Mouse (Mus musculus) adrenal gland, postnatal 14 days (tissue): ENCODE measurements around the gene Pck2. TPM values are rescaled to one million over a fixed set of nuclear protein-coding genes. Genes with fewer than 3 reads are reported as not detected.

ENCODE experiments used
- DNase-seq: peaks from one replicate; pipeline ENCODE4 v3.0.0; 2021; ENCODE audit warnings: mixed read lengths
- total RNA-seq: library from RNA; stranded (reverse); gene quantifications from 2 replicates; pipeline ENCODE4 v1.2.3, GENCODE M21; 2021

The Pck2 gene
- total RNA-seq, 1 experiment from 2014 or later, result 35.1 TPM

- no peak for DNase-seq
Observed at GRCm38 (mm10) chr14:55576376-55576775, 36.3 kb downstream of the Pck2 start.

DNA sequence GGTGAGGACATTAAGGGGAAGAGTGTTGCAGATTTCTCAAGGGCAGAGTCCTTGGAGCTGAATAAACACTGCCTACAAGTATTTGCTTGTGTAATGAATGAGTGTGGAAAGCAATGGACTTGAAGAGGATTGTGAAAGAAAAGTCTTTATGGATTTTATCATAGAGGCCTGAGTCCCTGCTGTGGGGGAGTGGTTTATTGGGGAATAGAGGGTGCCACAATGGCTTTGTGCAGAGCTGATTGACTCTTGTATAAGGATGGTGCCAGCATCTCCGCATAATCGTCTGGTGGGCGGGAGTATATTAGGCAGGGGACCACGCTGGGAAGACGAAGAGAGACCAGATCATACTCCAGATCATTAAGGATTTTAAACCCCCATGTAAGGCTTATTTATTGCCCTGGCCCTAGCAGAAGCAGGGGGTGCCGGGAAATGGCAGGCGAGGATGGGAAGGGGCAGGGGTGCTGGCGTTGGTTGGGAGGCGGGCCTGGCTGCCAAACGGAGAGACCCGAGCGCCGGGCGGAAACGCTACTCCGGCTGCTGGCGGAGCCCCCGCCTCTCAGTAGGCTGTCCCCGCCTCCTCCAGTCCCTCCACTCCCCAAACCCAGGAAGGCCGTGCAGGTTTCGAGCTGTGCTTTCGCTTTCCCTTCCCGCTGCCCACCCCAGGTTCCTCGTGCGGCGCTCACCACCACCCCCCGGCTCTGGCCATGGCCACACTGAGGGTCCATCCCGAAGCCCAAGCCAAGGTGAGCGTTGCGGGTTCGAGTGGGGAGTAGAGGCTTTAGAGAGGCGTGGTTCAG lies 38.0 kb downstream of the Pck2 start, which contains the start of gene Psme1:
Psme1 (plus strand) TSS at position 253 of the 797 bp plus-strand sequence.
- DNase-seq, result peak; percentile 92

DNA sequence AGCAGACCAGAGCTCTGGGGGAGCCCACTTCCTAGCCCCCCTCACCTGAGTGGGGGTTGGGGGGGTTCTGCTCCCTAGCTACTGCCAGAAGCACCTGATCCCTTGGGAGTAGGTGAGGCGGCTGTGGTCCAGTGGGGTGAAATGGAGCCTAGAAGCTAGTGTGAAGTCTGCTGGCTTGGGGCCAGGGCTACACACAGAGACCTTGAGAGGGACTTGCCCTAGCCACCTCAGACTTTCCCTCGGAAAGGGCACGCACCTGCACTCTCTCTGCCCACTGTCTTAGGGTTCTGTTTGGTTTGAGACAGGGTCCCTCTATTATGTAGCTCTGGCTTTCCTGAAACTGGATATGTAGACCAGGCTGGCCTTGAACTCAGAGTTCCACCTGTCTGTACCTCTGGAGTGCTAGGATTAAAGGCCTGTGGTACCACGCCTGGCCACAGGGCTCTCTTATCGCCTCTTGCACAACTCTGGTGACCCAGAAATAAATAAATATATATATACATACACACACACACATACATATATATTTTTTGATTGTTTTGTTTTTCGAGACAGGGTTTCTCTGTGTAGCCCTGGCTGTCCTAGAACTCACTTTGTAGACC lies 38.7 kb downstream of the Pck2 start:
- DNase-seq, result peak; percentile 87

GRCm38 (mm10) chr14:55579511-55580496 lies 39.7 kb downstream of the Pck2 start:
- no peak for DNase-seq

- no peak for DNase-seq
Observed at GRCm38 (mm10) chr14:55580731-55581130, 40.7 kb downstream of the Pck2 start.

DNA sequence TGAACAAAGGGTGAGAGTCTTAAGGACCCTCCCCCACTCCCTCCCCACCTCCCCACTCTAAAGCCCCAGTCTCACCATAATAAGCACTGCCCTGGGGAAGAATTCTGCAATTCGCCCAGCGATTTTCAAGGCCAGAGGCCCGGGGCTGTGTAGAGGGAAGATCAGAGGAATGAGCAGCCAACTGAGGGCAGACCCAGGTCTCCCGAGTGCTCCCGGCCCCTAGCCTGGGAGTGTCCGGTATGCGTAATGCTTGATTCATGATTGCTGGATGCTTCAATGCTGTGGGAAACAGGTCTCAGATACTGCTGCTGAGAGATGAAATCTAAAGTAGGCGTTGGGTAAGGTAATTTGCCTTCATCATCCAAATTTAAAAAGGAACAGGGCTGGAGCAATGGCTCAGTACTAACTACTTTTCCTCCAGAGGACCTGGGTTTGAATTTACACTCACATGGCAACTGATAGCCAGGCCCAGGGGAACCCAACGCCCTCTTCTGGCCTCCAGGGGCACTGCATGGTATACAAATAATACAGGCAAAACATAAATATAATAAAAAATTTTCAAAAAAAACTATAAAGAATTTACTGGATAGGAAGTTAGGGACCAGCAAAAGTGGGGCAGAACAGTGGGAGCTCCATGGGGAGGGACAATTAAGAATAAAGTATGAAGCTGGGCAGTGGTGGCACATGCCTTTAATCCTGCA lies 42.1 kb downstream of the Pck2 start:
- peak; percentile 43 for DNase-seq

- no peak for DNase-seq
Observed at GRCm38 (mm10) chr14:55584303-55584701, 44.2 kb downstream of the Pck2 start.

- DNase-seq, result peak; percentile 95
Observed at GRCm38 (mm10) chr14:55584702-55585565, 44.9 kb downstream of the Pck2 start, which contains the start of gene Emc9. Gene Emc9 (minus strand): TSS chr14:55585302.

DNA sequence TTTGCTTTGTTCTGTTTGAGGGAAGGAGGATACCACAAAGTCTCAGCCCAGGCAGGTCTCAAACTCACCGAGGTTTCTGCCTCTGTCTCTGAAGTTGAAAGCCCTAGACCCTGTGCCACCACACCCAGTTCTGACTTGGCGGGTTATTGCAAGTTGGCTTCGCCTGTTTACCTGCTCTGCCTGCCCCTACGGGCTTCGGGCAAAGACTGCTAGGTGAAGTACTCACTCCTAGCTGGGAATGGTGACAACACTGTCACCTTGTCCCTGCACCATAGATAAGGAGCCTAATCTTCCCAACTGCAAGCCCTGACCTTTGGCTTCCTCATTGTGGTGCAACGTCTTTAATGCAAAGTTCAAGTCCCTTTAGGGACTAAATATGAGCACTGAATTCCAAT lies 45.5 kb downstream of the Pck2 start:
- no peak for DNase-seq

- no peak for DNase-seq
Observed at GRCm38 (mm10) chr14:55586149-55586548, 46.1 kb downstream of the Pck2 start.

DNA sequence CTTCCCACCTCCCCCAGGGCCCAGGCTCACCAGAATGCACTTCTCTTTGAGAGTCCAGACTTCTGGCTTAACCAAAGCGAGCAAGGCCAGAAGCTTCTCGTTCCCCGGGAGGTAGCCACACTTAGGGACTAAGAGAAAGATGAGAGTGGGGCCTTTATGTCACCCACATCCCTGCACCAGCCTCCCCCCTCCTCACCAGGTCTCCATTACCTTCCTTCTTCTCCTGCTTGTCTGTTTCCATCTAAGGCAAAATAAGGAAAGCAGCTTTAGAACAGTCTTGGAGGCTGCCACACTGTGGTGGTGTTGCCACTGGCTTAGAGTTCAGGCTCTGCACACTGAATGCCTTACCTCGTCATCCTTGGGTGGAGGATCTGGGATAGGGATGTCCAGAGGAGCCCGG lies 49.2 kb downstream of the Pck2 start:
- no peak for DNase-seq

DNA sequence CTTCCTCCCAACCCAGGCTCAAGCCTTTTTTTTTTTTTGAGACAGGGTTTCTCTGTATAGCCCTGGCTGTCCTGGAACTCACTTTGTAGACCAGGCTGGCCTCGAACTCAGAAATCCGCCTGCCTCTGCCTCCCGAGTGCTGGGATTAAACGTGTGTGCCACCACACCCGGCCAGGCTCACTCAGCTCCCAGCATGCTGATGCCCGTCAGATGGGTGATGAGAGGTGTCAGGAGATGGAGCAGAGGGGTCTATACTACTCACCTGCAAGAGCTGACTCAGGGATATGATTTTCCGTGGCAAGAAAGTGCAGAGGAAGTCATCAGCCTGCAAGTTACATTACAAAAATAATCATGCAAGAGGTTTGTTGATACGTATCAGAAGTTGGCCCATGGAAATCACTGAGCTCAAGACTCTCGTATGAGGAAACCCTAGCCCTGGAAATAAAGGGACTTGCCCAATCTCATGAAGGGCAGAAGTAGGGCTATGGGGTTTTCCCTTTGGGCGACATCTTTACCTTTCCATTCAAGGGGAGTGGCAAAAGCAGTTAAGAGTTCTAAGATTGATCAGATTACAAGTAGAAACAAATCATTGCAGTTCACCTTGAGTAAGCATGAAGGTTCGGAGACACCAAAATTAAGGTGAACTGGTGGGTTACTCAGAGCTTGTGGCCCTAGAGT lies 49.8 kb downstream of the Pck2 start:
- no peak for DNase-seq

DNA sequence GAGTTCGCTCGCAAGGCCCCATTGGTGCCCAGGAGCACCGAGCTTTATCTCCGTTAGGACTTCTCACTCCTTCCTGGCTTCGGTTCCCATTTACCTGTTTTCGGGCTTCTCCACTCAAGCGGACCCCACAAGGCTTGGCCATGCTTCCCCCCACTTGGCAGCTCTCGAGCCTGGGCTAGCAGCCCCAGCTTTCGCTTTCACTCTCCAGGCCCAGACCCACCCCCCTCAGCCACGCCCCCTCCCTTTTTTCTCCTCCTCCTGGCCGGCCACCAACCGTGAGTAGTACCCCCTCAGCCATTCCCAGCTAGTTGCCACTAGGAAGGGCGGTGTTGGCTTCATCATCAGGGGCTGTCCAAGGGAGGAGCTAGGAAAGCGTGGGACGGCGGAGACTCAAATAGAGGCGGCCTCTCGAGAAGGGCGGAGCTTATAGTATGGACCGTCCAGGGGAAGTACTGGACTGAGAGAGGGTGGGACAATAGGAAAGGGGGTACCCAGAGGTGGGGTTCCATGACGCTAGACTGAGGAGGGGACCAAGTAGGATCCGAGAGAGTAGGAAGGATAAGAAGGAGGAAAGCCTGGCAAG lies 50.8 kb downstream of the Pck2 start, which contains the start of gene Psme2:
Psme2 (minus strand) TSS at position 366 of the 583 bp plus-strand sequence.
- peak; percentile 98 for DNase-seq

DNA sequence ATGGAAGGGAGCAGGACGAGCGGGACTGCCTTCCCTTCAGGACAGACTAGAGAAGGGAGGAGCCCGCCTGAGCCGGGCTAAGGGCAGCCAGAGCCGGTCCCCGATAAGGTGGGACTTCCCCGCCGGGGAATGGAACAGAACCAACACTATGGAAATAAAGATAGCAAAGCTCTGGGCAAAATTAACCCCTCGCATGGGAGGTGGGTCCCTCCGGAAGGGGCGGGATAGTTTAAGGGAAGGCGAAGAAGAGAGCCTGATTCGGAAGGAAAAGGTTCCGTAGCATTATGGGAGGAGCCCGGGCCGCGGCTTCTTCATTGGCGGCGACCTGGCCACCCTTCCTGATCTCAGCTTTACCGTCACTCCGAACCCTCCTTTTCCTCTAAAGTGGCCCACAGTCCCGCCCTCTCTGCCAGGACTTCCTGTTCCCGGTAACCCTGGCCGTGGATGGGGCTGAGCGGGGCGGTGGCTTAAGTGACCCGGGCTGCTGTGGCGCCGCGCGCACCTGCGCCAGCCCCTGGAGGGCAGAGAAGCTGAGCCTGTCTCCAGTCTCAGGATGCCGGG lies 51.3 kb downstream of the Pck2 start, which contains the start of gene Rnf31:
Rnf31 (plus strand) TSS at position 378 of the 561 bp plus-strand sequence.
- DNase-seq, result peak; percentile 97

DNA sequence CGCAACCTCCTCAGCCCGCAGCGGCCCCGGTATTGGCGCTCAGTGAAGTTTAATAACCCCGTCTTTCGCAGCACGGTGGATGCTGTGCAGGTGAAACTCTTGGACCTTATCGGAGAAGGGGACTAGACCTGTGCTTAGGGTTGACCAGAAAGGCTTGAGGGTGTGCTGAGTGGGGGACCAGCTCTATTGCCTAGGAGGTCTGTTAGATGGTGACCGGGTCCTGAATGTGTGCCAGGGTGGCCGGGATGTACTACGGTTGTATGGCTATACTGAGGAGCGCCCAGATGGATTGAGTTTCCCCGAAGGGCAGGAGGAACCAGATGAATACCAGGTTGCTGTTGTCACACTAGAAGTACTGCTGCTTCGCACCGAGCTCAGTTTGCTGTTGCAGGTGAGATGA lies 52.2 kb downstream of the Pck2 start:
- DNase-seq, result no peak

GRCm38 (mm10) chr14:55596036-55596690 lies 56.1 kb downstream of the Pck2 start:
- no peak for DNase-seq

- DNase-seq, result no peak
Observed at GRCm38 (mm10) chr14:55598521-55599390, 58.7 kb downstream of the Pck2 start.
